Mouse (Mus musculus): ENCODE results near the gene Hdac5.

- no peak for TF ChIP-seq CTCF (IDR thresholded peaks at IDR 0.05; ENCODE audit: low read depth, low read length)
- TF ChIP-seq POLR2A (IDR thresholded peaks at IDR 0.05; ENCODE audit: extremely low read depth, insufficient read depth, low read length): no peak
Measured at GRCm38 (mm10) chr11:102179836-102180235, 50.1 kb downstream of the Hdac5 start.

All from liver, adult 2 months (tissue).